Mouse (Mus musculus): ENCODE measurements around the gene Timp2. TPM values are rescaled to one million over a fixed set of nuclear protein-coding genes. Genes with fewer than 3 reads are reported as not detected.

Gene Timp2
- polyA plus RNA-seq, 1 experiment from 2014 or later, result 67.1 TPM

DNA sequence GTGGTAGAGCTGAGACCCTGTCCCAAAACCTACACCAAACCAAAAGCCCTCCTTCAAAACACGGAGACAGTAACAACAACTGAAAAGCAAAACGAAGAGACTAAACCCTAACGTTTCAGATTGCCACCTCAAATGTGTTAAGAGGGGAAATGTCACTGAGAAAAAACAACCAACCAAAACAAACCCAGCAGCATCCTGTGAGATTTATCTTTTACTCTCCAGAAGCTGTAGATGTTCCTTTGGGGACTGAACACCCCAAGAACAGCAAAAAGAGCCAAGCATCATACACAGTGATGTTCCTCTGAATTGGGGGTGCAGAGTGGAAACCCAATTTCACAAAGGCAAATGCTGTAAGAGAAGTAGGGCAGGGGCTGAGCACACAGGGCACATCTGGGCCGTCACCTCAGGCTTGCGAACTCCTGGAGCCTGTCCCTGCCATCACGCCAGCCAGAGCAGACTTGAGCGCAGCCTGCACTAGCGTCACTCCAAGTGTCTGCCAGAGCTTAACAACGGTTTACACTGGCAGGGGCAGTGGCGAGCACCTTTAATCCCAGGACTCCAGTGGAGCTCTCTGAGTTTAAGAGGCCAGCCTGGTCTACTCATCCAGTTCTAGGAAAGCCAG is 89.4 kb downstream of the Timp2 start:
- Histone ChIP-seq H3K4me3 (no peak overlapping the region), H3K27me3 (no peaks in the 10 kb centered on the region), H3K36me3 (peaks cover 88% of the 10 kb centered on the region), H3K9me3 (replicated peaks) (no peaks in the 10 kb centered on the region), H3K4me1 (replicated peaks) (no peaks in the 10 kb centered on the region), H3K27ac (no peak overlapping the region), H3K9ac (no peak overlapping the region), H3K4me2 (no peak overlapping the region)
- WGBS, result 87% methylated on average over 10 of the region's 10 CpGs
- ATAC-seq (replicated peaks; ENCODE audit: insufficient number of reproducible peaks, insufficient read depth, low FRiP score, low read depth), result no peak

GRCm38 (mm10) chr11:118265621-118266020 is 89.9 kb downstream of the Timp2 start:
- Histone ChIP-seq H3K9ac (no peak overlapping the region), H3K4me3 (no peak overlapping the region), H3K4me1 (replicated peaks) (no peaks in the 10 kb centered on the region), H3K27ac (no peak overlapping the region), H3K27me3 (no peaks in the 10 kb centered on the region), H3K9me3 (replicated peaks) (no peaks in the 10 kb centered on the region), H3K4me2 (no peak overlapping the region), H3K36me3 (peaks cover 90% of the 10 kb centered on the region)
- WGBS, result 77% methylated on average over 11 of the region's 11 CpGs
- ATAC-seq (replicated peaks; ENCODE audit: insufficient number of reproducible peaks, insufficient read depth, low FRiP score, low read depth), result no peak

DNA sequence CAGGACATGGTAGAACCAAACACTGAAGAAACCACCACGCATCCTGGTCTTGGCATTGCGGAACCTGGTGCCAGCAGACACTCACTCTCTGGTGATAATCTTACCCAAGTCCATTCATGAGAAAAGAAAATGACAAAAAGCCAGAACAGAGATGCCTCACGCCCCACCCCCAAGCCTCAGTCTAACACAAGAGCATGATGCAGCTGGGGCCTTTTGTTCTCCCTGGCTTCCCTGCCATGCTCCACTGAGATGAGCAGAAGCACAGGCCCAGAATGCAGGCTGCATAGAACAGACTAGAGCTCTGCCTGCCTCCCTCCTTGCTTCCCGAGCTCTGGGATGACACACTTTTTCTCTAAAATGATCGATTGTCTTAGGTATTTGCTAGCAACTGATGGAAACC is 92.4 kb downstream of the Timp2 start:
- Histone ChIP-seq H3K4me3 (no peak overlapping the region), H3K27ac (no peak overlapping the region), H3K4me2 (no peak overlapping the region), H3K36me3 (peaks cover 89% of the 10 kb centered on the region), H3K9ac (no peak overlapping the region), H3K27me3 (no peaks in the 10 kb centered on the region), H3K4me1 (replicated peaks) (no peaks in the 10 kb centered on the region), H3K9me3 (replicated peaks) (no peaks in the 10 kb centered on the region)
- WGBS, result 93% methylated on average over 5 of the region's 5 CpGs
- no peak for ATAC-seq (replicated peaks; ENCODE audit: insufficient number of reproducible peaks, insufficient read depth, low FRiP score, low read depth)

DNA sequence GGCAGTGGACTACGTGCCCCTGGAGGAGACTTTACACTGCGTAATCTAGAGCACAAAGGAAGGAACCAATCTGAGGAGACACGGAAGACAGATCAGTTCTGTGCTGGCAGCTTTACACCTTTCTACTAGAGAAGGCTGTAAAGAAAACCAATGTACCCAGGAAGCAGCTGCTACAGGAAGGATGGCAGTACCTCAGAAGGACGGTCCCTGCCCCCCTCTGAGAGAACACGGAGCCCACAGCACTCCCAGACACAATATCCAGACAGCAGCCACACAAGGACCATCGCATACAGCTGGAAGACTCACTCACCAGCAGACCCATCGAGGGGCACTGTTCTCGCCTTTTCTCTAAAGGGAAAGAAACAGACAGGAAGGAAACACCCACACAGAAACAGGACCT is 95.5 kb downstream of the Timp2 start:
- no peak for ATAC-seq (replicated peaks; ENCODE audit: insufficient number of reproducible peaks, insufficient read depth, low FRiP score, low read depth)
- Histone ChIP-seq H3K4me2 (no peak overlapping the region), H3K27me3 (no peaks in the 10 kb centered on the region), H3K4me1 (replicated peaks) (peaks cover 8% of the 10 kb centered on the region; the same call in 1 of the 2 replicates), H3K4me3 (no peak overlapping the region), H3K9ac (no peak overlapping the region), H3K9me3 (replicated peaks) (no peaks in the 10 kb centered on the region), H3K27ac (no peak overlapping the region), H3K36me3 (peaks cover 76% of the 10 kb centered on the region)
- WGBS, result 73% methylated on average over 8 of the region's 8 CpGs

GRCm38 (mm10) chr11:118259580-118259979 is 96.0 kb downstream of the Timp2 start:
- Histone ChIP-seq H3K4me2 (no peak overlapping the region), H3K27me3 (no peaks in the 10 kb centered on the region), H3K9me3 (replicated peaks) (no peaks in the 10 kb centered on the region), H3K27ac (no peak overlapping the region), H3K36me3 (peaks cover 71% of the 10 kb centered on the region), H3K9ac (no peak overlapping the region), H3K4me1 (replicated peaks) (peaks cover 11% of the 10 kb centered on the region), H3K4me3 (no peak overlapping the region)
- 96% methylated on average over 8 of the region's 8 CpGs for WGBS
- no peak for ATAC-seq (replicated peaks; ENCODE audit: insufficient number of reproducible peaks, insufficient read depth, low FRiP score, low read depth)

- no peak overlapping the region for H3K4me2 ChIP-seq
- peaks cover 40% of the 10 kb centered on the region for H3K36me3 ChIP-seq
- no peak overlapping the region for H3K4me3 ChIP-seq
- no peak overlapping the region for H3K9ac ChIP-seq
- peaks cover 26% of the 10 kb centered on the region for H3K4me1 ChIP-seq (replicated peaks)
- WGBS, result 75% methylated on average over 7 of the region's 7 CpGs
- 0 out of 2 replicates have a peak overlapping the region, but pooled peaks have one; percentile 28 for H3K27ac ChIP-seq
- ATAC-seq (replicated peaks; ENCODE audit: insufficient number of reproducible peaks, insufficient read depth, low FRiP score, low read depth), result no peak; the same call in 1 of the 2 replicates
- H3K27me3 ChIP-seq, result no peaks in the 10 kb centered on the region
- H3K9me3 ChIP-seq (replicated peaks), result no peaks in the 10 kb centered on the region
Measured at GRCm38 (mm10) chr11:118256371-118256770, 99.2 kb downstream of the Timp2 start.

DNA sequence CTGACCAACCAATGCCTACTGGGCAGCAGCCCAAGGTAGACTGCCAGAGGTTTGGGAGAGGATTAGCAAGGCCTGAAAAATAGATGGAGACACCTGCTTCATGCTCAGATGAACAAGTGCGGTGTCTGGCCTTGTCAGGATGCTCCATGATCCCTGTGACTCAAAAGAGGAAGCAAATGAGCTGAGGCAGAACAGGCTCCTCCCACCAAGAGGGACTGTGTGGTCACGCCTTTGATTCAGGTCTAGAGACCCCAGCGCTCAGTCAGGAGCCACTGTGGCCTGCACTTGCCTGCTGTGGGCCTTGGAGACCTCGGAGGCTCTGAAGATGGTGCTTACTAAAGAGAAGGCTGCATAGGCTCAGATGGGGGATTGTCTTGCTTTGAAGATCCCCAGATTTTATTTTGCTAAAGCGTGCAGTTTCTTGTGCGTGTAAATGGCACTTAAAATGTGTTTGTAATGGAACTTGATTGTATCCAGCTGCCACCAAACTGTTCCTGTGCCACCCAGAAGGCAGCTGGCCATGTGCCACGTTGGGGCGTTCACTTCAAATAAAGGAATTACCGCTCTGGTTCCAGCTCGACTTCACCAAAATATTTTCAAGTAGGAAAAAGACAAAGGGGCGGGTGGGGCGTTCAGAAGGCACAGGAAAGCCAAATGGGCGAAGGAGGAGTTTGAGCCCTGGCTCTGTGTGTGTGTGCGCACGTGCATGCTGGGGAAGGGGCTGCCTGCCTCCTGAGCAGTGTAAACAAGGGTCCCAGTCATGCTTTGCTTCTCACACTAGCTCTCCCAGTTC is 101.2 kb downstream of the Timp2 start:
- peaks cover 21% of the 10 kb centered on the region; the same call in 1 of the 2 replicates for H3K36me3 ChIP-seq
- H3K27me3 ChIP-seq, result no peaks in the 10 kb centered on the region
- peak overlapping the region; percentile 66 for H3K27ac ChIP-seq
- no peak for ATAC-seq (replicated peaks; ENCODE audit: insufficient number of reproducible peaks, insufficient read depth, low FRiP score, low read depth)
- no peak overlapping the region for H3K4me2 ChIP-seq
- H3K4me1 ChIP-seq (replicated peaks), result peaks cover 30% of the 10 kb centered on the region
- H3K9ac ChIP-seq, result no peak overlapping the region
- 54% methylated on average over 15 of the region's 15 CpGs for WGBS
- H3K4me3 ChIP-seq, result no peak overlapping the region
- H3K9me3 ChIP-seq (replicated peaks), result no peaks in the 10 kb centered on the region

- 88% methylated on average over 7 of the region's 7 CpGs for WGBS
- ATAC-seq (replicated peaks; ENCODE audit: insufficient number of reproducible peaks, insufficient read depth, low FRiP score, low read depth), result no peak
- Histone ChIP-seq H3K9ac (no peak overlapping the region), H3K9me3 (replicated peaks) (no peaks in the 10 kb centered on the region), H3K36me3 (peaks cover 13% of the 10 kb centered on the region; the same call in 1 of the 2 replicates), H3K27me3 (no peaks in the 10 kb centered on the region), H3K4me1 (replicated peaks) (peaks cover 36% of the 10 kb centered on the region), H3K4me2 (no peak overlapping the region), H3K4me3 (no peak overlapping the region), H3K27ac (peak overlapping the region; percentile 66)
Measured at GRCm38 (mm10) chr11:118253447-118254158, 101.9 kb downstream of the Timp2 start.

Other genes starting within 250 kb of the Timp2 start
- 0.06 and 0.15 TPM in 2 replicates for gene Dnah17, start 225.1 kb downstream of the Timp2 start, polyA plus RNA-seq (2015; fragmentation: Nextera tagmentation; extraction: Ambion mirVana)
- gene Cyth1, start 107.1 kb downstream of the Timp2 start, polyA plus RNA-seq (2015; fragmentation: Nextera tagmentation; extraction: Ambion mirVana), result 18.0 and 24.4 TPM in 2 replicates
- gene Usp36, start 65.5 kb downstream of the Timp2 start, polyA plus RNA-seq (2015; fragmentation: Nextera tagmentation; extraction: Ambion mirVana), result 11.6 and 16.7 TPM in 2 replicates
- 0.20 and 0.33 TPM in 2 replicates for gene Cep295nl, start 13.2 kb downstream of the Timp2 start, polyA plus RNA-seq (2015; fragmentation: Nextera tagmentation; extraction: Ambion mirVana)
- gene Lgals3bp, start 46.4 kb upstream of the Timp2 start, polyA plus RNA-seq (2015; fragmentation: Nextera tagmentation; extraction: Ambion mirVana), result 9.6 and 20.7 TPM in 2 replicates
- 17.2 and 24.3 TPM in 2 replicates for gene Cant1, start 63.3 kb upstream of the Timp2 start, polyA plus RNA-seq (2015; fragmentation: Nextera tagmentation; extraction: Ambion mirVana)
- 7.9 and 10.1 TPM in 2 replicates for gene C1qtnf1, start 72.5 kb upstream of the Timp2 start, polyA plus RNA-seq (2015; fragmentation: Nextera tagmentation; extraction: Ambion mirVana)
- 4.1 and 5.0 TPM in 2 replicates for gene Engase, start 121.1 kb upstream of the Timp2 start, polyA plus RNA-seq (2015; fragmentation: Nextera tagmentation; extraction: Ambion mirVana)

All from heart, embryonic 15.5 days (tissue).